Mouse (Mus musculus) left cerebral cortex, postnatal 4 days (tissue): ENCODE measurements around the gene Gm44790. TPM values are rescaled to one million over a fixed set of nuclear protein-coding genes. Genes with fewer than 3 reads are reported as not detected.
"Not testable (repeated sequence)": the region's sequence is repeated elsewhere in the genome, so short reads cannot be mapped to it uniquely, and the experiment has no call there.

Source experiments
- DNase-seq: peaks from one replicate; pipeline ENCODE4 v3.0.0-alpha.2; 2022
- intact Hi-C: fragments of 180-260 bp; cut with DNase I; formaldehyde crosslinking; loops from one replicate; pipeline ENCODE4 v1.15.1; 2025
- total RNA-seq, 2 experiments: library from RNA; stranded (reverse); gene quantifications; 2 replicates each; pipeline ENCODE4 v1.2.3; 2021

The Gm44790 gene
- total RNA-seq, result not detected

DNA sequence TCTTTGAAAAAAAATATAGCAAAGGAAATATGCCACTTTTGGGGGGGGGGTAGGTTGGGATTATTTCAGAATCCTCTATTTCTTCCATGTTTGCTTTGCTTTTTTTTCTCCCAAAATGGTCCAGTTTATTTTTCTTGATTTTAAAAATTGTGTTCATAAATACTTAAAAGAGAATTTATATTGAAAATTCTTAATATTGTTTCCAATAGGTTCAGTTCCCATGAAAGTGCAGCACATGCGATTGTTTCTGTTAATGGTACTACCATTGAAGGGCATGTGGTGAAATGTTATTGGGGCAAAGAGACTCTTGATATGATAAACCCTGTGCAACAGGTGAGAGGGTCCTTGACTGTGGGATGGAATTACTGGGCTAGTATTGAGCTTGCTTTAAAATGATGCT lies at the start of gene Gm44790:
Gene Gm44790 (plus strand): TSS at position 301 of the 400 bp plus-strand sequence.
- intact Hi-C loops, result no loop called here
- no peak for DNase-seq

DNA sequence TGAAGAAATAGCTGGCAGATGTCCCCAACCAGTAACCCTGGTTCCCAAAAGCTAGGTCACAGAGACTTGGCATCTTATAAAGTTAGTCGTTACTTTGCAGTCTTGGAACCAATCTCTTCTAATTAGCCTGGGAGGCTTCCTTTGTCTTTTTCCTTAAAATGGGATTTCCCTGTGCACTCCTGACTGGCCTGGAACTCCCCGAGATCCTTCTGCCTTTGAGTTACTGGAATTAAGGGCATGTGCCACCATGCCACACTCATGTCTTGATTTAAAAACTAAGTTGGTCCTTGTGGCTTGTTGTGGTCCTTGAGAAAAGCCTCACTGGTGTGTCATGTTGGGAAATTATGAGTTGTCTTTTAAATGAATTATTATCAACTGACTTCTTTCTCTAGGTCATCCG lies 48.1 kb upstream of the Gm44790 start:
- DNase-seq, result no peak
- intact Hi-C loops, result no loop called here

DNA sequence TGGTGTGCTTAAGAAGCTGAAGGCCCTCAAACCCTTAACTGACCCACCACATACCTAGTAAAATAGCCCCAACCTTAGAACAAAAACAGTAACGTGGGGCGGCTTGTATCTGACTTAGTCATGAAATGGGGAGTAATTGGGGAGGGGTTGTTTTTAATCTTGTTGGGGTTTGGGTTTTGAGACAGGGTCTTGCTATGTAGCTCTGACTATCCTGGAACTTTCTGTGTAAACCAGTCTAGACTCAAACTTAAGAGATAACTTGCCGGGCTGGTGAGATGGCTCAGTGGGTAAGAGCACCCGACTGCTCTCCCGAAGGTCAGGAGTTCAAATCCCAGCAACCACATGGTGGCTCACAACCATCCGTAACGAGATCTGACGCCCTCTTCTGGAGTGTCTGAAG lies 46.3 kb upstream of the Gm44790 start:
- DNase-seq, result not testable (repeated sequence)
- intact Hi-C loops, result loop anchor here (10.0 kb wide), 1 partner anchor 435 kb away; no protein-coding TSS in a partner anchor

DNA sequence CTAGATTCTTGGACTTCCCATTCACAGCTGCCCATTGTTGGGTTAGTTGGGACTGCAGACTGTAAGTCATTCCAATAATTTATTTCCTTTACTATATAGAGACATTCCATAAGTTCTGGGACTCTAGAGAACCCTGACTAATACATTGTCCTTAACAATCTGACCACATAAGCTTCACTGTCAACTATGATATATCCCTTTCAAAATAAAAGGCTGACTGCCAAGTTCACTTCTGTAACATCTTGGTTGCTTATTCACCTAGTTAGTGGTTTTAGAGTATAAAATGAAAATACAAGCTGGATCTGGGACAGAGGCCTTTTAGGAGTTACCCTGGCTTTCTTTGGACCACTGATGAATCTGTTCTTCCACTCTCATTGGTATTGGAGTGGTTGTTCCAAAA lies 43.9 kb upstream of the Gm44790 start:
- intact Hi-C loops, result loop anchor here (10.0 kb wide), 1 partner anchor 438 kb away; no protein-coding TSS in a partner anchor
- DNase-seq, result no peak

DNA sequence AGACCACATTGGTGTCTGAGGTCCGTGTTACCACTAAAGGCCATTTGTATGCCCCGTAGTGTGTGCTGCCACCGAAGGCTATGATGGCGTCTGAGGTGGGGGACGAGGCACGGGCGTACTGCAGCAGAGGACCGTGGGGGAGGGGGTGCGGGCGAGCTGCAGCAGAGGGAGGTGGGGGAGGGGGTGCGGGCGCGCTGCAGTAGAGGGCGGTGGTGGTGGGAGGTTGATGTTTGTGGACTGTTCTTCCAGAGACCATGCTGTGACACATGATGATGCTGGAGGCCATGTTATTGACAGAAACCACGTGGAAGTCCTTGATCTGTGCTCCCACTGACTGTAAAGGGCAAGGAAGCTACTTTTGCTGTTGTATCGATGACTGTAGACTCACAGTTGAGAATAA lies 43.1 kb upstream of the Gm44790 start:
- DNase-seq, result no peak
- intact Hi-C loops, result loop anchor here (10.0 kb wide), 1 partner anchor 439 kb away; no protein-coding TSS in a partner anchor

DNA sequence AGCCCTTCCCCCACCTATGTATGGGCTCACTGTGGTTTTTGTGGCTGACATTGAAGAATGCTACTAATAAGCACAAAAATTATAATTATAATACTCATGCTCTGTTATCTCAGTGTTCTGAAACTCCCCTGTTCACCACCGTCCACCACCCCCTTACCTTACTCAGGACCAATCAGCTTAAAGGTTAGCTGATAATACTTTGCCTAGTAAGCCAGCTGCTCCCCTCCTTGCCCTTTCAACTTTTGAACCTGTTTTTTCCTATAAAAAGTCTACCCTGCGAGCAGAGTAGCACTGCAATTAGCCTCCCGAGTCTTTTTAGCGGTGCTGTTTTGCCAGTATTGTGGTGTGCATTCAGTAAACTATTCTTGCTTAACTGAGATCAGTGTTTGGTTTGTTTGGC lies 41.8 kb upstream of the Gm44790 start:
- intact Hi-C loops, result loop anchor here (10.0 kb wide), 1 partner anchor 440 kb away; no protein-coding TSS in a partner anchor
- DNase-seq, result no peak

DNA sequence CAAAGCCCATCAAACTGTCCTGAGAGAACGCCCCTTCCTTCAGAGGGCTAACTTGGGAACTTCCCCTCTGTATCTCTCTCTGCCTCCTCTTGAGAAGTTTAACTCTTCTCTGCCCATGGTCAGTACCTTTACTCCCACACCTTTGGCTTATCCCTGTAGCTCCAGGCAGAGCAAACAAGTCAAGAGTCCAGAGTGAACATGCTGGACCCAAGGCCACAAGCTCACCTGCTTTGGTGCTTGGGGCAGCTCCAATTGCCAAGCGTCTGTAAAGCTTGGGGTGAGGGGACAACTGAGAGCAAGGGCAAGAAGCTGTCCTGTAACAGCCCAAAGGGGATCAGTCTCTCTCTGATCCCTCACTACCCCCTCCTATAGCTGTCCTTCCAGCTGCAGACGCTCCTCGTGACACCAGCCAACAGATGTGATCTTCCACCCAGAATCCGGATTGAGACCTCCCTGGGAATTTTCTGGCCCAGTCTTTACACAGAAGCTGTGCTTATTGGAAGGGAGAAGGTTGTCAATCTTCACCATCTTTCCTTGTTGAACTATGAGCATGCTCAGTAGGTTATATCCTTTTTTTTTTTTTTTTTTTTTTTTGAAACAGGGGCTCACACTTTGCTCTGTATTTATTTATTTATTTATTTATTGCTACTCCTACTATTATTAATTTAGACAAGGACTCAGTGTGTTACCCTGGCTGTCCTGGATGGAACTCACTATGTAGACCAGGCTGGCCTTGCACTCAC lies 40.9 kb upstream of the Gm44790 start:
- intact Hi-C loops, result loop anchor here (10.0 kb wide), 1 partner anchor 441 kb away; no protein-coding TSS in a partner anchor
- no peak for DNase-seq

DNA sequence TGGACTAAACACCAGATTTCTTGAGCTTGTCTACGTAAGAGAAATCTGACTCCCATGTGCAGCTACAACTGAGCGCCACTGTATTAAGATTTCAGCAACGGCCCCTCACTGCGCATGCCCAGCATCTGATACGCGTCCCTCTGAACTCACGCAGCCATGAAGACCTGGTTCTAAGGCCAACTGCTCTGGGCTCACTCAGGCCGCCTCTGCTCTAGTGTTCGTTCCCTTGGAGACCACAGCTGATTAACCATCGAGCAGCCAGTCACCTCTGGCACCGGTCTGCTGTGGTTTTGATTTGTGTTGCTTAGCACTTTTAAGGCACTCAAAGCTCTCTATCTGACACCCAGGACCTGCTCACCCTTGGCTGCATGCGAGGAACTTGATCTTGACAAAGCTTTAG lies 39.1 kb upstream of the Gm44790 start:
- DNase-seq, result no peak
- intact Hi-C loops, result loop anchor here (10.0 kb wide), 1 partner anchor 443 kb away; no protein-coding TSS in a partner anchor

DNA sequence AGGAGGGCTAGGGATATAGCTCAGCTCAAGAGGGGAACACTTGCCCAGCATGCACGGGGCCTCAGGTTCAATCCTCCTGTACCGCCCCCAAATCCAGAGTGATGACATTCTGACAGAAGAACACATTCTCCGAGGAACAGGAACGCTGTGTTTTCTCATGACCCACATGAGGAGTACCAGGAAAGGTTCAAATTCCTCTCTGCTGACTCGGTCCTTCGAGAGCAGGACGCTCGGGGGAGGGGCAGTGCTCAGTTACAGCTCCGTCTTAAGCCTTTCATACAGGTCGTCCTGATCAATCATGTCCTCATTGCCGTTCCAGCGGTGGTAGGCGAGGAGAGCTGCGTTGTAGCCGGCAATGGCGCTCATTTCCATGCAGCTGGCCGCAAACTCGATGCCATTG lies 38.0 kb upstream of the Gm44790 start:
- DNase-seq, result no peak
- intact Hi-C loops, result loop anchor here (10.0 kb wide), 1 partner anchor 444 kb away; no protein-coding TSS in a partner anchor

DNA sequence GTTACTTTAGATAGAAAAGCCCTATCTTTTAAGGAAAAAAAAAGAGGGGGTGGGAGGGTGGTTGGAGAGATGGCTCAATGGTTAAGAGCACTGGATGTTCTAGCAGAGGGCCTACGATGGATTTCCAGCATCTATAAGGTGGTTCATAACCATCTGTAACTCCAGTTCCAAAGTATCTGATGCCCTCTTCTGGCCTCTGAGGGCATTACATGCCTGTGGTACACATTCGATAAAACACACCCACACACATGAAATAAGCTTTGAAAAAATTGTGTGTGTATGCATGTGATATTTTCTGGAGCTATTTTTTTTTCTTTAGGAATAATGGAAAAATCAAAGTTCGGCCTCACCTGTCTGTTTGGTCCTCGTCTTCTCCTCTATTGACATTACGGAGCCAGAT lies 35.1 kb upstream of the Gm44790 start:
- intact Hi-C loops, result no loop called here
- no peak for DNase-seq

DNA sequence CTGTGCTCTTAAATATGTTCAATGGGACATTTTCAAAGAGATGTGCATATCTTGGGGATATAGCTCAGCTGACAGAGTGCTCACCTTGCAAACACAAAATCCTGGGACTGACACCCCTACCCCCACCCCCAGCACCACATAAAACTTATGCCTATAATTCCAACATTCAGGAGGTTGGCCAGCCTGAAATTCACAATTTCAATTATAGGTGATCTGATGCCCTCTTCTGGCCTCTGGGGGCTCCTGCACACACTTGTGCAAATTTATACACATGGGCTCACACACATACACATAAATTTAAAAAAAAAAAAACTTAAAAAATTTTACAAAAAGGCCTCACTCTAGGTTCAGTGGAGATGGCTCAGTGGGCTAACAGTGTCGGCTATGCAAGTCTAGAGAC lies 33.3 kb upstream of the Gm44790 start:
- intact Hi-C loops, result no loop called here
- no peak for DNase-seq

DNA sequence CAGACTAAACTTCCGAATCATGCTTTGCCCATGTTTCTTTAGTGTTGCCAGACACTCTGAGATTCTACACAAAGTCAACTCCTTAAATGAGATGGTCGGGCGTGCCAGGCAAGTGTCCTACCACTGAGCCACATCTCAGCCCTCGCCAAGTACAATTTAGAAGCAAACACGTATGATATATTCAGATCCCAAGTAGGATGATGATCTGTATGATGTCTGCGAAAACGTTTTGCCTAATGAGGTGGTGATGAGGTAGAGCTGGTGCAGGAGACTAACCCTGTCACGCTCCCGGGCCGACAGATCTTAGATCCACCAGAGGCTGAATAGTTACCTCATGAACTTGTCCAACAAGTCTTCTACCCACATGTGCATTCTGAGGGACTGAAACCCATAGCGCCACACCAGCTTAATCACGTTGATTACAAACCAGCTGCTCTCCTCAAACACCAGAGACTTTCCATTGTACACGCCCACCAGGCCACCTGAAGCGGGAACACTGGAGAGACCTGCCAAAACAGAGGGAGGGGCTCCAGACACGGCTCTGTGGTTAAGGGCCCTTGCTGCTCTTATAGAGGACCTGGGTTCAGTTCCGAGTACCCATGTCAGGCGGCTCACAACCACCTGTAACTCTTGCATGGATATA lies 32.3 kb upstream of the Gm44790 start:
- DNase-seq, result no peak
- intact Hi-C loops, result no loop called here

DNA sequence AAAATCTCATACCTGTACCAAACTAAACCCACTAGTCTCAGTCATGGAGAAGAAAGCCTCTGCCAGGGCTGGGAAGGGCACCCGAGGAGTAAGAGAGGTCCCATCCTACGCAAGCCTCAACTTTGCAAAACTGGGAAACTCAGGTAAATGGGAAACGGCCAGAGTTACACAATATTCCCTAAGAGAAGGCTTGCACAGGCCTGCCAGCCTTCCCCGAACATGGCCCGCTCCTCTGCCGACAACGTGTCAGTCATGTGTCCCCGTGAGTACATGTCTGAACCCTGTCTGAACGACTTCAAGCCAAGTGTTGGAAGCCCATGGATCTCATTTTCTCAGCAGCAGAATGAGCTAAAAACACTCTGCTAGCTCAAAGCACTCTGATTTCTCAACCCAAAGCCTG lies 31.4 kb upstream of the Gm44790 start:
- DNase-seq, result no peak
- intact Hi-C loops, result no loop called here

DNA sequence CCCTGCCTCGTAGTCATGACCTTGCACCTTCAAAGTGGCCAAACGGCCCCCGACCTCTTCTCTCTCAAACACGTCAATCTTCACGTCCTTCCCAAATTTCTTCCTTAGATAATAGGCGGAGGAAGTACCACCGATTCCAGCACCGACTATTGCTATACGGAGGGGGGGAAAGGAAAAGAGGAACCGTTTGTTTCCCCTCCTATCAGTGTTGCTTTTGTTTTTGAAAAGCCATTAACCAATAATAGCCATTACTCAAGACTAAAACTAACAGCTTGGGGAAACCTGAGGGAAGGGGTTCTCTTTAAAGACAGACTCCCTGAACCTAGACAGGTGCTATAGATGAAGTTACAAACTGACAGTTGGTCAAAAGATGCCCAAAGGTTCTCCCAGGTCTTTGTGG lies 30.5 kb upstream of the Gm44790 start:
- intact Hi-C loops, result no loop called here
- DNase-seq, result no peak

DNA sequence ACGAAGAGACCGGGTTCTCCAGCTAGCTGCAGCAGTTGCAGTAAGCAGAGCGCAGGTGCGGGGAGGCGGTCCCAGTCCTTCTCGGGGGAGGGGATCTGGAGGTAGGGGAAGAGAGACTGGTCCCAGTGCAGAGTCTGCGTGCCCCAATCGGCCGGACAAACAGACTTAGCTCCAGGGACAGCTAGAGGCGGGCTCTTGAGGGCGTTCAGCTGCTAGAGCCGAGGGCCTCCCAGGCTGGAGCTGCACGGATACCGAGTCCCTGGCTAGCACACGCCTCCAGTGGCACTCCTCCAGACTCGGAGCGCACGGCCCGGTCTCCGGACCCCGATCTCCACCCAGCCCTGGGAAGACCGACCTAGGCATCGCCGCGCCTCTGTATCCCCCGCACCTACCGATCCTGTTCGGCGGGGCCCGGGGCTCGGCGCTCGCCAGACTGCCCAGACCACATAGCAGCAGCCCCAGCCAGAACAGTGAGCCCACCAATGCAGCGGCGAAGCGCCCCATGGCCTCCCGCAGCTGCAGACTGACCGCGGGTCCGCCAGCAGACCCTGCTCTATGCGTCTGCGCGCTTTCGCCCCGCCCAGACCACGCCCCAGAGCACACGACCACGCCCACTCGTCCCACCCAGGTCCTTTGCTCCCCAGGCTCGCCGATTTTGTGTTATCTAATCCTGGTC lies 29.7 kb upstream of the Gm44790 start, which contains the start of gene Pcyox1:
Gene Pcyox1 (minus strand): TSS at position 574 of the 676 bp plus-strand sequence.
- intact Hi-C loops, result no loop called here
- peak; percentile 91 for DNase-seq

DNA sequence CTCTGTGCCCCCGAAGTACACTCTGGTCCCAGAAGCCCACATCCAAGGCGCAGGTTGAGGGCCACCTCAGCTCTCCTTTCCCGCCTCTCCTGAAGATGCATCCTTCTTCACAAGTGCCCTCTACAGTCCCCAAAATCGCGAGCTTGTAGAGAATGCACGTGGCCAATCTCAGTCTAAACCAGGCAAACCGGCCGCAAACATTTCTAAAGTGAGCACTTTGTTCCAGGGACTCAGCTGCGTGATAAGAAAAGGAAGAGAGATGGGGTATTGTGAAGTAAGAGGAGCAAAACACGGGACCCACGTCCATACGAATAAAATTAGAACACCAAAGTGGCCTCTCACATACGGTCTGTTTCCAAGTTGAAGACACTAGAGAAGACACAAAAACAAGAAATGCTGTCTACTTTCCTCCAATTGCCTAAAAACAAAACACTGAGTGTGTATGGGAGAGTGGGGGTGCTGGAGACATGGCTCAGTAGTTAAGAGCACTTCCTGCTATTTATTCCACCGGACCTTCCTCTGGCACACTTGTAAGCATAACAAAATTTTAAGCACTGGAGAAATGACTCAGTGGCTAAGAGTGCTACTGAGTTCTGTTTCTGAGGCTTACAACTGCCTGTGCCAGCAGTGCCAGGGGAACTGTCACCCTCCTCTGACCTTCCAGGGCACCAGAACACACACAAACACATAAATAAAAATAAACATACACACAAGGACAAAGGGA lies 29.0 kb upstream of the Gm44790 start:
- no peak for DNase-seq
- intact Hi-C loops, result no loop called here

DNA sequence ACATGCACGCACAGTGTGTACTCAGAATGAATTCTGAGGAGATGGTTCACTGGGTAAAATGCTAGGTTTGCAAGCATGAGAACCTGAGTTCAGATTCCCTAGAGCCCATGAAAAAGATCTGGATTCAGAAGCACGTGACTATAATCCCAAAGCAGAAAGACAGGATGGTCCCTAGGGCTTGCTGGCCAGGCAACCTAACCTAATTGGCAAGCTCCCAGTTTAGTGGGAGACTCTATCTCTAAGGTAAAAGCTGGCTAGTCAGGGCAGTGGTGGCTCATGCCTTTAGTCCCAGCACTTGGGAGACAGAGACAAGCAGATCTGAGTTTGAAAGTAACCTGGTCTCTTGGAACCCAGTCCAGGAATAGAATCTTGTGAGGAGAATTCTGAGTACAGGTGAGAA lies 27.5 kb upstream of the Gm44790 start:
- intact Hi-C loops, result no loop called here
- no peak for DNase-seq

DNA sequence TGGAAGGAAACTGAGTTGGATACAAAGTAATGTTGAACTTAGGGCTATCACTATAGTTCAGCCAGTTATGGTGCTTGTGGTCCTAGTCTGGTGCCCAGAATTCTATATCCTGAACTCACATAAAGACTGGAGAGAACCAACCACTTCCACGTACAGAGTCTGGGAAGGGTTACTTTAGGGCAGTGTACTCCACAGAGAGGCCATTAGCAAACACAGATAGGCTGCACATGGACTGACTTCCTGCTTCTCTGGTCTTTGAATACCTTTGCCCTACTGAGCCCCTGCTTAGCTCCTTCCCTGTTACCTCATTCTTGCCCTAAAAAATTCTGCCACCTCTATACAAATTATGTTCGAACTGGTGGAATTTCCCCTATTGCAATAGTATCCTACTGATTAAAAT lies 26.5 kb upstream of the Gm44790 start:
- intact Hi-C loops, result no loop called here
- DNase-seq, result no peak

DNA sequence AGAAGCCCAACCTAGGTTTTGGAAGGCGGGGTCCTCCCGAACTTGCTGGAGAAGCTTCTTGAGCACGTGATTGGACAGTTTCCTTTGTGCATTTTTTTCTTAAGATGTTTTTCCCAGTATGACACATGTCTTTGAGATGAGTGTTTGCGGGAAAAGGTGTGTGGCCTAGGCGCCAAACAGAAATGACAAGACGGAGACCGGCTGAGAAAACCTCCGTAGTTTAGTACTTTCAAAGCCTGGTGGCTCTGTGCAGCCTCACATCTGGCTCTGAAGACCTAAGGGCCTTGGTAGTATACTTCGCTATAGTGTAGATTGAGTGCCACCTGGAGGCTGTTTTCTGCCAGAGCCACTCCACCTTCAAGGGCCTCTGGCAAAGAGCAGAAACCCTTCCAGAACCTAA lies 25.5 kb upstream of the Gm44790 start:
- DNase-seq, result peak; percentile 52
- intact Hi-C loops, result no loop called here

DNA sequence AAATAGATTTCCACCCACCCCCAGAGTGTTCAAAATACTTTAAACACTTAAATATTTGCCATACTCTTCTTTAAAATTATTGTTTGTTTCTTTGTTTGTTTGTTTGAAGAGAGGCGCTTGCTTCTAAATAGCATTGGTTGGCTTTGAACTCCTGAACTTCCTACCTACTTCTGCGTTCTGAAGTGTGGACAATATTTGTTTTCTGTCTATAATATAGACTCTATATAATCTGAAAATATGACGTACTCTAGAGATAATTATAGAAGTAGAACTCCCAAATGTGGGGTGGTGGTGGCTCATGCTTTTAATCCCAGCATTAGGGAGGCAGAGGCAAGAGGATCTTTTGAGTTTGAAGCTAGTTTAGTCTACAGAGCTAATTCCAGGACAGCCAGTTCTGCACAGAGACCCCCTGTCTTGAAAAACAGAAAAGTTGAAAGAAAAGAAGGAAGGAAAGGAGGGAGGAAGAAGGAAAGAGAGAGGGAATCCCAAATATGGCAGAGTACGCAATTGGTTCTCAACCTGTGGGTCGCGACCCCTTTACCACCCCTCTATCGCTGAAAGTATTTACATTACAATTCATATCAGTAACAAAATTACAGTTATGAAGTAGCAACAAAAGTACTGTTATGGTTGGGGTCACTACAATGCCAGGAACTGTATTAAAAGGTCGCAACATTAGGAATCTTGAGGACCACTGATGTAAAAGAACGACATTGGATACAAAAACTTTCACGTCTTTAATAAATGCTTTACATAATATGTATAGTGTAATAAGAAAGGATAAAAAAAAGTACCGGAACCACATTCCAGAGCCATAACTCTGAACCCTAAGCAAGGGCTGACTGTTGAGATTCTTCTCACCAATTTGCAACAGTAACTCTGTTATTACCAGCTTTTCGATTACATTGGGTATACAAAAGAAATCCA lies 23.5 kb upstream of the Gm44790 start:
- DNase-seq, result no peak
- intact Hi-C loops, result no loop called here
